Mouse (Mus musculus): ENCODE results near the gene Jag1.

DNA sequence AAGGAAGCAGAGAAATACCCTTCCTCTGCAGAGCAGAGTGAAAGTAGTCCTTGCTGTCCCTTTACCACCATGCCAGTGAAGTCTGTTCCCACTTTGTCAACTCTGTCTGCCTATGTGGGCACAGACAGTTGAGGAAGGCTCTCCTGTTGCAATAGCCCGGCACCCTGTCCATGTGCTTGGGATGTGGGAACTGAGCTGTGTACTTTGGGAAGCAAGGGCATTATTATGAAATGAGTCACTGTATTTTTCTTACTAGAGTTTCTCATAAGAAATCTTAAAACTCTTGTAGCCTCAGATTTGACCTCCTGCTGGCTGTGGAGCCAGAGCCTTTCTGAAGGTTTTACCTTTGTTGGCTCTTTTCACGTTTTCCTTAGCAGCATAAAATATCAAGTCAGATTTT lies 67.1 kb downstream of the Jag1 start:
- TF ChIP-seq POLR2A (IDR thresholded peaks at IDR 0.05; ENCODE audit: low read depth, low read length) (no peak), CTCF (IDR thresholded peaks at IDR 0.05; ENCODE audit: borderline replicate concordance, insufficient read depth, low read length) (no peak)

Data from embryonic fibroblast, embryonic 13.5 days (primary cell).